Mouse (Mus musculus) NIH3T3 (cell line): ENCODE data around the gene 5730455P16Rik.
"Not testable (repeated sequence)": the region's sequence is repeated elsewhere in the genome, so short reads cannot be mapped to it uniquely, and the experiment has no call there.

Experiments
- DNase-seq: peaks from one replicate; pipeline ENCODE4 v3.0.0-alpha.2; 2012; ENCODE audit warnings: low read depth

The 5730455P16Rik gene

DNA sequence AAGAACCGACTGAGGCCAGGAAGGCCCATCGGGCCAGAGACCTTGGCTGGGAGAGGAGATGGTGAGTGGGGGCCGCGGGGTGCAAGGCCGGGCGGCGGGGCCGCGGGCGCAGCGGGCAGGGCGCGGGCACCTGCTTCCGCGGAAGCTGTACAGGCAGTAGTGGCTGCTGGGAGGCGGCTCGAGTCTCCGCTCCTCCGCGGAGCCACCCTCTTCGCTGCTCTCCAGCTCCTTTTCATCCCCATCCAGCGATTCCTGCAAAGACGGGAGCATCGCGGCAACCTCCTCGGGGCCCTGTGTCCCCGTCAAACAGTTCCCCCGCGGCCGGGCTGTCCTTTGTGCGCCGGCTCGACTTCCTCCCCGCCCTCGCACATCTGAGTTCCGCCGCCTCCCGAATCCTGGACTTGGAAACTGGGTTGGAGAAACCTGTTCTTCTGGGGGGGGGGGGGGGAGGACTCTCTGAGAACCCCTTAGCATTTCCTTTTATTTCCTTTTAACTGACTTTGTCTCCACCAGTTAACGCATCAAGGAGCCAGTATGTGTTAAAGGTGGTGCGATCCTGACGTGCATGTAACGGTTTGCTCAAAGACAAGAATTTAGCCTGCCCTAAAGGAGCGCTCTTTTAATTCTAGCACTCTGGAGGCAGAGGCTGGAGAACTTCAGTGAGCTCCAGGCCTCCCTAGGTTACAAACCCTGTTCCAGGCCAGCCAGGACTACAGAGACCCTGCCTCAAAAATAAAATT is at the start of gene 5730455P16Rik:
Gene 5730455P16Rik, minus strand, starts transcription at position 323 of the 740 bp plus-strand sequence.
- DNase-seq = peak; percentile 92

DNA sequence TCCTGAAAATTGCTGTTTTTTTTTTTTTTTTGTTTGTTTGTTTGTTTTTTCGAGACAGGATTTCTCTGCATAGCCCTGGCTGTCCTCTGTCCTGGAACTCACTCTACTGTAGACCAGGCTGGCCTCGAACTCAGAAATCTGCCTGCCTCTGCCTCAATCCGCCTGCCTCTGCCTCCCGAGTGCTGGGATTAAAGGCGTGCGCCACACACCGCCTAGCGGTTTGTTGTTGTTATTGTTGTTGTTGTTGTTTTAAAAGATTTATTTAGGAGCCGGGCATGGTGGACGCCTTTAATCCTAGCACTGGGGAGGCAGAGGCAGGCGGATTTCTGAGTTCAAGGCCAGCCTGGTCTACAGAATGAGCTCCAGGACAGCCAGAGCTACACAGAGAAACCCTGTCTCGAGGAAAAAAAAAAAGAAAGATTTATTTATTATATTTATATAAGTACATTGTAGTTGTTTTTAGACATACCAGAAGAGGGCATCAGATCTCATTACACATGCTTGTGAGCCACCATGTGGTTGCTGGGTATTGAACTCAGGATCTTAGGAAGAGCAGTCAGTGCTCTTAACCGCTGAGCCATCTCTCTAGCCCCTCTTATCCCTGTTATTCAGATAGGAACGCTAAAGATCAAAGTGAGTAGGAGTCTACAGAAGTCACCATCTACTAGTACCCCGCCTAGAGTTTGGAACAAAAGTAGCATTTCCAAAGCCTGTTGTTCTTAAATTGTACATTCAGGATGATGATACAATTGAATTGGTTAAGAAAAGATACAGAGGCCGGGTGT is 48.4 kb upstream of the 5730455P16Rik start:
- not testable (repeated sequence) for DNase-seq

DNA sequence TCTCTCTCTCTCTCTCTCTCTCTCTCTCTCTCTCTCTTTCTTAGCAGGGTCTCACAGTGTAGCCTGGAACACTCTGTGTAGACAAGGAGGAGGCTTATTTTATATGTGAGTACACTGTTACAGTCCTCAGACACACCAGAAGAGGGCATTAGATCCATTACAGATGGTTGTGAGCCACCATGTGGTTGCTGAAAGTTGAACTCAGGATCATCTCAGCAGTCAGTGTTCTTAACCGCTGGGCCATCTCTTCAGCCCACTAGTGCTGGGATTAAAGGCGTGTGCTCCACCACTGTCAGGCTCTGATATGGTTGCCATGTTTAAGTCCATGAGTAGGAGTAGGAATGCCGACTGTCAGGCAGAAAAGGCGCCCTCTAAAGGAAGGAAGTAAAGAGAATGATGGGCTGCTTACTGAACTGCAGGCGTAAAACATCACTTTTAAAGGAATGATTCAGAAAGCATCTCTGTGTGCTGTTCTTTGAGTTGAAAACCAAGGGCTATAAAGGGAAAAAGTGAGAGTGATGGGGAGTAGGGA is 47.5 kb upstream of the 5730455P16Rik start:
- DNase-seq = no peak

DNA sequence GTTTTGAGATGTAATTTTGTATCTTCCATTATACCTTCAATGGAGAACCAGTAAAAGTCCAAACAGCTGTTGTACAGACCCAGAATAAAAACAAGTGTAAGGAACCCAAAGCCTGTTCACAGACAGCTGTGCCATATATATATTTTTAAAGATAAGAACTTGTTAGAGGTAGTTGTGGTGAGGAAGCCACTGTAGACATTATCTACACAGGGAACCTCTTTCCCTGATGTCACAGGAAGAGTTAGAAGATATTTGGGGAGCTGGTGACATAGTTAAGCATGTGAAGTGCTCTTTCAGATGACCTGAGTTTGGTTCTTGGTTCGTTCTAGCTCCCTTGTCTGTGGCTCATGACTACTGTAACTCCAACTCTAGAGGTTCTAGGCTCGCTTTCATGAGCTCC is 46.9 kb upstream of the 5730455P16Rik start:
- no peak for DNase-seq

DNA sequence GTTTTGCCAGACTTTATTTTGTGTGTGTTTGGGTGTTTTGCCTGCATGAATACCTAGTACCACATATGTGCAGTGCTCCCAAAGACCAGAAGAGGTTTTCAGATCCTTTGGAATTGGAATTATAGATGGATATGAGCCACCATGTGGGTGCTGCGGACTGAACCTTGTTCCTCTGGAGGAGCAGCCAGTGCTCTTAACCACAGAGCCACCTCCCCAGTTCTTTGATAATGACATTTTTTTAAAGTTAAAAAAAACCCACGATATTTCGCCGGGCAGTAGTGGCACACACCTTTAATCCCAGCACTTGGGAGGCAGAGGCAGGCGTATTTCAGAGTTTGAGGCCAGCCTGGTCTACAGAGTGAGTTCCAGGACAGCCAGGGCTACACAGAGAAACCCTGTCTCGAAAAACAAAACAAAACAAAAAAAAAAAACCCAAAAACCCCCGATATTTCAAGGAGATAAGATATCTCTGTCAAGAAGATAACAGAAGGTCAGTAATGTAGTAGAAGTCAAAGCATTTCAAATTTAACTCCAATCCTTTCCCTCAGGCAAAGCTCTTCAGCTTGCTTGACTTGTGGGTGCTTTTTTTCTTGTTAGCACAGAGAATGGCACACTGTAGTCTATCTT is 43.7 kb upstream of the 5730455P16Rik start:
- no peak for DNase-seq

DNA sequence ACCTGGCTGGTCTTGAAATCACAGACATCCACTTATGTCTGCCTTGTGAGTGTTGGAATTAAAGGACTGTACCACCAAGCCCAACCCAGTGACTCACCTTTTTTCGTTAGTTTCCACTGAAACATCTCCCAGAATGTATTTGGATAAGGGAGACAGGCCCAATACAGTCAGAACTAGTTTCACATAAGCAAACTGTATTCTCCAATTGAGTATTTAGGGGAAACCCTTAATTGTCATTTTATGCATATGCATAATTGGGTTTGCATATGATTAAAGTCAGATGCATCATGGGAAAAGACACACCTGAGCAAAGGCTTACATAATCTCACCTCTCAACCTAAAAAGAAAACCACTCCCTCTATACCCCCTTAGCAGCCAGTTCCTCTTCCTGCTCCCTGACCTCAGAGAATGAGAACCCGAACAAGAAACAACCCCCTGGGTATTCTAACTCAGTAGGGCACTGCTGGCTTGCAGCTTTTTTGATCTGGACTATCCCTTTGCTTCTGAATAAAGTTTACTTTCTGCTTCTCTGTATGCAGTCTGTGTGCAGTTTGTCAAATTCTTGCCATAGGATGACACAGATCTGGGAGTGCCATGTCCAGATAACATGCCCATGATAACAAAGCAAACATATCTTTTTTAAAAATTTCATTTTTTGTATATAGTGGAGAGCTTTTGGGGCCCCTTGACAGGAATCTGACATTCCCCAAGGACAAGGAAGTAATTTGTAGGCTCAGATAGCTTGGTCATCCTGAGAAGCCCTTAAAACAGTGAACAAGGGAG is 42.6 kb upstream of the 5730455P16Rik start:
- DNase-seq = peak; percentile 24

DNA sequence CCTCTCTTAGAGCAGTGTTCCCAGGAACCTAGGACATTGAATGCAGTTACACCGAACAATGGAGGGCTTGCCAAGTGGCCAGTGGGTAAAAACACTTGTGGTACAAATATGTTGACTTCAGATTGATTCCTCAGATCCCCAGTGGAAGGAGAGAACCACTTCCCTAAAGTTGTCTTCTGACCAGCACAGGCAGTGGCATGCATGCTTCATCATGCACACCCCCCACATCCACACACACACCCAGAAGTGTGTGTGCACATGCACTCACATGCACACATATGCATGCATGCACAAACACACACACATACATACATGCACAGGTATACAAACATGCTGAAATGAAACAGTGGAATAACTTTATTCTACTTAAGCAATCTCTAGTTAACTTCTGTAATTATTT is 41.9 kb upstream of the 5730455P16Rik start:
- DNase-seq = no peak

DNA sequence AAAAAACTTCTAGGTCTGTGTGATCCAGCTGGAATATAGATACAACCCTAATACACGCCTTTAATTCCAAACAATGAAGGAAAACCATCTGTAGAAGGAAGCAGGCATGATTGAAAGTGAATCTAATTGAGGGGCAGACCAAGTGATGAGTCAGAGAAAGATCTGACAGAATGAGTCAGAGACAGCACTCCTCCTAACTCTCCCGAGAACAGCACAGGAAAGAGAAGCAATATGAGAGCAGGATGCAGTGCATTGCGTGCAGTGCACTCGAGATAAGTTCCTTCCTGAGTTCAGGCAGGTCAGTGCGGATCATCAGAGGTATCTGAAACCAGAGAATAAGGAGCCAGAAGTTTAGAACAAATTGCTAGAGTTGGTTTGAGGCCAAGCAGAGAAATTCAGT is 39.3 kb upstream of the 5730455P16Rik start:
- DNase-seq = peak; percentile 44

DNA sequence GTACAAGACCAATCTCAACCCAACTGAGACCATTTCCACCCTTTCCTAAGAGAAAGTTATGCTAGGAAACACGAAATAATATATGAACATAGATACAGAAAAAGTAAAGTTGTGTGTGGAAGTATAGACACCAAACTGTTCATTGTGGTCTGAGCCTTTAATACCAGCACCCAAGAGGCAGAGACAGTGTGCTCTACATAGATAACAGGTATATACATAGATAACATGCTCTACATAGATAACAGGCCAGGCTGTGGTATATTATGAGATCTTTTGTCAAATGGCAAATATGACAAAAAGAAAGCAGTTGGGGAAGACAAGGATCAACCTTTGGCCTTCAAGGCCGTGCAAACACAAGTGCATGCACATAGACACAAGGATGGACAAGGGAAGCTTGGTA is 32.5 kb upstream of the 5730455P16Rik start:
- no peak for DNase-seq

DNA sequence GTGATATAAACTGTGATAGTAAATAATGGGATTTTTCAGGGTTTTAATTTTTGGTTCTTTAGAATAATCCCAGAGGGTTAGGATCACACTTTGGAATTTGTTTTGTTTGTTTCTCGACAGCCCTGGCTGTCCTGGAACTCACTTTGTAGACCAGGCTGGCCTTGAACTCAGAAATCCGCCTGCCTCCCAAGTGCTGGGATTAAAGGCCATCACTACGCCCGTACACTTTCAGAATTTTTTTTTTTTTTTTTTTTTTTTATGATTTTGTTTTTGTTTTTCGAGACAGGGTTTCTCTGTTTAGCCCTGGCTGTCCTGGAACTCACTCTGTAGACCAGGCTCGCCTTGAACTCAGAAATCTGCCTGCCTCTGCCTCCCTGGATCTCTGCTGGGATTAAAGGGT is 30.0 kb upstream of the 5730455P16Rik start:
- not testable (repeated sequence) for DNase-seq

DNA sequence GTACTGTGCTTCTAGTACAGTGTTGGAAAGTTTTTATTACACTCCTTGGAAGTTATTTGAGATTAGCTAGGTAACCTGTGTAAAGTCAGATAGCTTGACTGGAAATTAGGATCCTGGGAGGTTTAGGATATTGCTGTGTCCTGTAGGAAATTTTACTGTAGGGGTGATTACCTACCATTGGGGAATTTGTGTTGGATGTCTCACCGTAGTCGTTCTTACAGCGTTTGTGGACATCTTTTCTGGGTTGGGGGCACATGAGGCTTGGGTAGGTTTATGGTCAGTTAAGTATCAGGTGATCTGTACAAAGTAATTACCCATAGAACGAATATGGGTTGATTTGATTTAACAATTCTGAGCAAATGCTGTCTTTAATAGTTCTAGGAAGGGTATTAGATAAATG is 18.8 kb upstream of the 5730455P16Rik start:
- no peak for DNase-seq

DNA sequence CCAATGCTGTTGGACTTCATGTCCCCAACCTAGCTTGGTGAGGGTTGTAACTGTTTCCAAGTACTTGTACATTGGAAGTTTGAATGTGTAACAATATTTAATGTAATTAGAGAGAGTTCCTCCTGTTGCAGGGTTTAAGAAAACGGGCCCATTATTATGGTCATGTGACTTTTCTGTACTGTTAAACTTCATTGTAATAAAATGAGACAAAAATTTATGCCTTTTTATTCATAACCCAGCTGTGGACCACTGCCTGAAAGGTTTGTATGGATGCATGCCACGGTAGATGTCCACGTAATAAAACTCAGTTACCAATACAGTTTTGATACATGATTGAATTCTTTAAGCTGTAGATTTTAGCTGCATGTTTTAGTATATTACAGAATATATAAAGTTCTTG is 18.1 kb upstream of the 5730455P16Rik start:
- DNase-seq = no peak

DNA sequence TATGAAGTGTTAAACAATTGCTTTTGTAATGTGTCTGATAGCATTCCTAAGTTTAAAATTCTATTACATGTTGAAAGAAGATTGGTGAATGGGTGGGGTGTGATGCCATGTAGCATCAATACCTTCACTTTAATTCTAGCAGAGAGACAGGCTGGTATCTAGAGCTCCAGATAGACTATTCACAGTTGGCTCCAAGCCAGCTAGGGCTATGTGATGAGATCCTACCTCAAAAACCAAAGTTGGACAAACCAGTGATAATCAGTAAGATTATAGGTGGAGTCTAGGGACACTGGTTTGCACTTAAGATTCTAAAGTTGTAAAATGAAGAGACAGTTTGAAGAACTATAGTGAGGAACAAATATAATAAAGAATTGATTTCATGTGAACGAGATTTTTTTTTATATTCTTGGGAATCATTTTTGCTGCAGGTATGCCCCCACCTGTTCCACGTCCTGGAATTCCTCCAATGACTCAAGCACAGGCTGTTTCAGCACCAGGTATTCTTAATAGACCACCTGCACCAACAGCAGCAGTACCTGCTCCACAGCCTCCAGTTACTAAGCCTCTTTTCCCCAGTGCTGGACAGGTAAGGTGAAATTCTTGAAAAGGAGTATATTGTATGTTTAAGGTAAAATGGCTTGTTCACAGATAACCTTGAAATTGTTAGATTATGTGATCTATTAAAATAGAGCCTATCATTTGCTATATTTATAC is 13.7 kb upstream of the 5730455P16Rik start:
- no peak for DNase-seq

DNA sequence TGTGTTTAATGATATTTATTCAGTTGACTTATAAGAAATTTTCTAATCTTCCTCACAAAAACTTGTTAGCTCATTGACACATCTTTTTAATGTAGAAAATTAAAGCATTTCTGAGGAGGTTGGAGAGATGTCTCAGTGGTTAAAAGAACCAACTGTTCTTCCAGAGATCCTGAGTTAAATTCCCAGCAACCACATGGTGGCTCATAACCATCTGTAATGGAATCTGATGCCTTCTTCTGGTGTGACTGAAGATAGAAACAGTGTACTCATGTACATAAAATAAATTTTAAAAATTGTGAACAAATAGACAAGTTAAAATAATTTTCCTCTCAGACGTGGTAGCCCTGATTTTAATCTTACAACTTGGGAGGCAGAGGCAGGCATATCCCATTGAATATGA is 12.1 kb upstream of the 5730455P16Rik start:
- DNase-seq = no peak

DNA sequence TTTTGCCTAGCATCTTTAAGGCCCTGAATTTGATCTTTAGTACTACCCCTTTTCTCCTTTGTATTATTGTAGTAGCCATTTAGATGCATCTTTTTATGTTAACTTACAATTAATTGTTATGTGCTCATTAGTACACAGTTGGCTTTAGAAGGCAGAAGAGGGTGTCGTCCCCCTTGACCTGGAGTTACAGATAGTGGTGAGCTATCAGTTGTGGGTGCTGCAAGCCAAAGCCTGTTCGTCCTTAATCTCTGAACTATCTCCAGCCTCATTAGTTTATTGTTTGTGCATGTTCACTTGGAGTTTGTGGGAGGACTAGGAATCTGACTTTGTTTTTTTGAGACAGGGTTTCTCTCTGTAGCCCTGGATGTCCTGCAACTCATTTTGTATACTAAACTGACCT is 9.0 kb upstream of the 5730455P16Rik start:
- no peak for DNase-seq

DNA sequence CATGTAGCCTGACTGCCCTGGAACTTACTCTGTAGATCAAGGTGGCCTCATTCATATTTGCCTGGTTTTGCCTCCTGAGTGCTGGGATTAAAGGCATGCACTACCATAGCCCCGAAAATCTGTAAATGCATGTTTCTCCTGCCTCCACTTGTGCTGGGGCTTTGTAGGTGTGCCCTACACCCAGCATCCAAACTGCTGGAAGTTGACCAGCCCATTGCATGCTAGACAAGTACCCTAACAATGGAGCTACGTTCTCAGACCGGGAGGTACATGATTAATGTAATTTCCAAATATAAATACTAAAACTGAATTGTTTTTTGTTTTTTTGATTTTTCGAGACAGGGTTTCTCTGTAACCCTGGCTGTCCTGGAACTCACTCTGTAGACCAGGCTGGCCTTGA is 7.2 kb upstream of the 5730455P16Rik start:
- DNase-seq = no peak

DNA sequence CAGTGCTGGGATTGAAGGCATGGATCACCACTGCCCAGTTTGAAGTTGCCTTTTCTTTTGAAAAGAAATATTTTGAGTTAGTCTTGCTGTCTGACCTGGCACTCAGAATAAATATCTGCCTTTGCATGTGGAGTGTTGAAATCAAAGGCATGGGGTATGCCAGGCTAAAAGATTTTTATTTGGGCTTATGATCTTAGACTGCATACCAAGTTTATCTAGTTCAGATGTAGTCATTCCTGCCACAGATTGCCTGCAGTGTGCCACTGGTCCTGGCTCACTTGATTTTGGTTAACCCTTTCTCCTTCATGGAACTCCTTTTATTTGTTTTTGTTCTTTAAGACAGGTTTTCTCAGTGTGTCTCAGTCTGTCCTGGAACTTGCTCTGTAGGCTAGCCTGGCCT is 6.6 kb upstream of the 5730455P16Rik start:
- DNase-seq = peak; percentile 20

DNA sequence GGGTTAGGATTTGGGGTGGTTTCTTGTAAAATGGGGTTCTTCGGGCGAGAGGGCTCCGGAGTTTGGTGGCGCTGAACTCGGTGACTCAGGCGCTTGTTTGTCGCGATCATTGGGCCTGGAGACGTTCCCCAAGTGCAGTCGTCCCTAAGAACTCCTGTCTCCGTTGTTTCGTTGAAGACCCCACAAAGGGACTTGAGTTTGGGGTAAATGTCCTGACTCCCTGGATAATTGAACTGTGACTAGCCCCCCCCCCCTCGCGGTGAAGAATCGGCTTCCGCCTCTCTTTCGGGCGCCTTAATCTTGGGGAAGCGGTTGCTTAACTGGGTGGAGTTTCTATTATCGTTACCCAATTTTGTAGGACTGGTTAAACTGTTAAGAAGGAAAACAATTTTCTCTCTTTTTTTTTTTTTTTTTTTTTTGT is 5.8 kb upstream of the 5730455P16Rik start:
- peak; percentile 63 for DNase-seq

DNA sequence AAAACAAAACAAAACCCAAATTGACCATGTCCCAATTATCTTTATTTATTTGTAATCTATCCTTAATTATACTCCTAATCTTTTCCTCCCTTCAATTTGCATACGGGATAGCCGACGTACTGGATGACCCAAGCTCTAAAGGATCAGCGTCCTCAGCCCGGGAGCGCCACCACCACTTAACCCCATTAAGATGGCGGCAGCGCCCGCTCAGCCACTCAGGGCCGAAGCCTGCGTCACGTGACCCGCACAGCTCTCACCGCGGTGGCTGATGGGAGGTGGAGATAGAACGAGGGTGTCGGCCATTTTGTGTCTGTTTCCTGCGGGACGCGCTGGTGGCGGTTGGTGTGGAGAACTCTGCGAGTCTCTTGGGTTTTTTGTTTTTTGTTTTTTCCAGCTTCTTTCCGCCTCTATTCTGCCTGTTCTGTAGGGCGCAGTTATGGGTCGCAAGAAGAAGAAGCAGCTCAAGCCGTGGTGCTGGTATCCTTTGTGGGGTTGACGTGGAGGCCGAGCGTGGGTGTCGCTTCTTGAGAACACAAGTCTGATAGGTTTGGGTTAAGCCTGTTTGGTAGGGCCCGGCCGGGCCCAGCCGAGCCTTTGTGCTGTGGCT is 5.3 kb upstream of the 5730455P16Rik start, which contains the start of gene Zfp207:
Gene Zfp207, plus strand, starts transcription at position 261 of the 607 bp plus-strand sequence.
- DNase-seq = peak; percentile 98

DNA sequence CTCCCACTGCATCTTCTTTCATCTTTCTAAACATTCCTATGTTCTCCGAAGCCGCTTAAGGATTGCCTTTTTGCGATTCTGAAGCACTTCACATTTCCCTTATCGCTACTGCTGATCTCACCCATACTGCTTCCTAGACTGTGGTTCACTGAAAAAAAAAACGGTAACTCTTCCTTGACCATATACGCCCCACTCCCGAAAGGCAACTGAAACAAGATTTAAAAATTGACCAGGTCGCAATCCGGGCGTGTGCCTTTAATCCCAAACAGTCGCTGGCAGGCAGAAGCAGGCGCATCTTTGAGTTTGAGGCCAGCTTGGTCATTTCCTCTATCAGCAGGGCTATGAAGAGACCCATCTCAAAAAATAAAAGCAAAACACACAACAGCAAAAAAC is 4.8 kb upstream of the 5730455P16Rik start:
- DNase-seq = peak; percentile 57

DNA sequence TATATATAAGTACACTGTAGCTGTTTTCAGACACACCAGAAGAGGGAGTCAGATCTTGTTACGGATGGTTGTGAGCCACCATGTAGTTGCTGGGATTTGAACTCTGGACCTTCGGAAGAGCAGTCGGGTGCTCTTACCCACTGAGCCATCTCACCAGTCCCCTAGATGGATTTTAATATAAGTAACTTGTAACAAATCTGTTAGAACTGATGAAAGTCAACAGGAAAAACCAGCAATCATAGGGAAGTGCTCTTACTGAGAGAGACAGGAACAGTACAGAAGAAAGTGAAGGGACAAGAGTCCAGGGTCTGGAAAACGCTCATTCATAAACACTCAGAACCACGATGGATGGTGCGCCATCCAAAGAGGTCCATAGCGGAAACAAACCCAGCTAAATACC is 1.4 kb upstream of the 5730455P16Rik start:
- DNase-seq = not testable (repeated sequence)
